Mouse (Mus musculus) lung, embryonic 15.5 days (tissue): ENCODE measurements at regions not wholly inside any gene's neighbourhood (a gene's known extent, or its start where the extent isn't known, plus 50 kb on each side); places are given as distances from the start of the nearest gene placed in this dataset.

ENCODE experiments used
- ATAC-seq: fragments of 200-750 bp; cut with Nextera tagmentation; 2 replicates; pipeline ENCODE4 v1.8.0; 2017; ENCODE audit warnings: moderate number of reproducible peaks, borderline replicate concordance; ENCODE audit not compliant: low FRiP score, low TSS enrichment; ENCODE audit errors: extremely low read depth
- H3K27ac ChIP-seq: fragments of 300-500 bp; sonication (generic); 2 replicates; pipeline ENCODE4 v1.5.1; 2015; ENCODE audit warnings: moderate library complexity, mild to moderate bottlenecking, inconsistent platforms
- H3K27me3 ChIP-seq: fragments of 300-500 bp; sonication (generic); 2 replicates; pipeline ENCODE4 v1.6.1; 2015; ENCODE audit warnings: inconsistent platforms
- H3K36me3 ChIP-seq: fragments of 300-500 bp; sonication (generic); 2 replicates; pipeline ENCODE4 v1.6.1; 2015; ENCODE audit warnings: inconsistent platforms
- H3K4me1 ChIP-seq: fragments of 300-500 bp; sonication (generic); 2 replicates; pipeline ENCODE4 v1.6.1; 2015; ENCODE audit warnings: inconsistent platforms
- H3K4me2 ChIP-seq: fragments of 300-500 bp; sonication (generic); 2 replicates; pipeline ENCODE4 v1.6.1; 2015; ENCODE audit warnings: inconsistent platforms, mild to moderate bottlenecking, moderate library complexity
- H3K4me3 ChIP-seq: fragments of 300-500 bp; sonication (generic); 2 replicates; pipeline ENCODE4 v1.5.1; 2015; ENCODE audit warnings: mild to moderate bottlenecking, inconsistent platforms
- H3K9ac ChIP-seq: fragments of 300-500 bp; sonication (generic); 2 replicates; pipeline ENCODE4 v1.6.1; 2015; ENCODE audit warnings: inconsistent platforms
- H3K9me3 ChIP-seq: fragments of 300-500 bp; sonication (generic); 2 replicates; pipeline ENCODE4 v1.6.1; 2016; ENCODE audit warnings: inconsistent platforms
- WGBS: fragments of 180-500 bp; shearing (Covaris S2); methylation state at CpG from one replicate; pipeline ENCODE4 v1.1.7; 2015; 5-methylcytosine and 5-hydroxymethylcytosine counted together

- Histone ChIP-seq H3K9ac (no peak overlapping the region), H3K4me2 (no peak overlapping the region), H3K27me3 (no peaks in the 10 kb centered on the region), H3K4me1 (no peaks in the 10 kb centered on the region), H3K9me3 (no peaks in the 10 kb centered on the region), H3K36me3 (no peaks in the 10 kb centered on the region), H3K27ac (no peak overlapping the region), H3K4me3 (no peak overlapping the region)
- 82% methylated on average over 6 of the region's 6 CpGs for WGBS
- ATAC-seq: no peak
Observed at GRCm38 (mm10) chr6:50993952-50994351, 339.7 kb upstream of the Npvf start.

DNA sequence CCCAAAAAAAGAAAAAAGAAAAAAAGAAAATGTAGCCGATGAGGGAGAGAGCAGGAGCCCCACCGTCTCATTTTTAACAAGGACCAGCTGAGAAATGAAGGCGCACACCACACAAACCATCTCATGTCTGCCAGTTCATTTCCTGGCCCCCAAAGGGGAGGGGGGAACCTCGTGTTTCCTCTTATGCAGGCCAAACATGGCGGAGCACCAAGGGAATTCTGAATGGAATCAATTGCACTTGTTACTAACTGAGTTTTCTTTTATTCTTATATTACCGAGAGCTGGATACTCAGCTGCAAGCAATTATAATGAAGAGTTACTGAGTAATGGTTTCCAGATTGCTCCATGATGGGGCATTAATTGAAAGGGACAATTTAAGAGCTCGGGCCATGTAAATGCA, 348.5 kb upstream of the Npvf start:
- Histone ChIP-seq H3K9me3 (no peaks in the 10 kb centered on the region), H3K36me3 (no peaks in the 10 kb centered on the region), H3K4me2 (no peak overlapping the region), H3K4me1 (no peaks in the 10 kb centered on the region), H3K4me3 (no peak overlapping the region), H3K27me3 (no peaks in the 10 kb centered on the region), H3K27ac (no peak overlapping the region), H3K9ac (no peak overlapping the region)
- no peak for ATAC-seq
- WGBS: 52% methylated on average over 7 of the region's 7 CpGs

- no peaks in the 10 kb centered on the region for H3K9me3 ChIP-seq
- no peaks in the 10 kb centered on the region for H3K36me3 ChIP-seq
- H3K9ac ChIP-seq: no peak overlapping the region
- WGBS: 57% methylated on average over 11 of the region's 11 CpGs
- no peaks in the 10 kb centered on the region for H3K4me1 ChIP-seq
- ATAC-seq: no peak
- no peak overlapping the region for H3K27ac ChIP-seq
- H3K4me3 ChIP-seq: no peak overlapping the region
- H3K4me2 ChIP-seq: no peak overlapping the region
- H3K27me3 ChIP-seq: no peaks in the 10 kb centered on the region
Observed at GRCm38 (mm10) chr6:51006074-51006591, 351.9 kb upstream of the Npvf start.

DNA sequence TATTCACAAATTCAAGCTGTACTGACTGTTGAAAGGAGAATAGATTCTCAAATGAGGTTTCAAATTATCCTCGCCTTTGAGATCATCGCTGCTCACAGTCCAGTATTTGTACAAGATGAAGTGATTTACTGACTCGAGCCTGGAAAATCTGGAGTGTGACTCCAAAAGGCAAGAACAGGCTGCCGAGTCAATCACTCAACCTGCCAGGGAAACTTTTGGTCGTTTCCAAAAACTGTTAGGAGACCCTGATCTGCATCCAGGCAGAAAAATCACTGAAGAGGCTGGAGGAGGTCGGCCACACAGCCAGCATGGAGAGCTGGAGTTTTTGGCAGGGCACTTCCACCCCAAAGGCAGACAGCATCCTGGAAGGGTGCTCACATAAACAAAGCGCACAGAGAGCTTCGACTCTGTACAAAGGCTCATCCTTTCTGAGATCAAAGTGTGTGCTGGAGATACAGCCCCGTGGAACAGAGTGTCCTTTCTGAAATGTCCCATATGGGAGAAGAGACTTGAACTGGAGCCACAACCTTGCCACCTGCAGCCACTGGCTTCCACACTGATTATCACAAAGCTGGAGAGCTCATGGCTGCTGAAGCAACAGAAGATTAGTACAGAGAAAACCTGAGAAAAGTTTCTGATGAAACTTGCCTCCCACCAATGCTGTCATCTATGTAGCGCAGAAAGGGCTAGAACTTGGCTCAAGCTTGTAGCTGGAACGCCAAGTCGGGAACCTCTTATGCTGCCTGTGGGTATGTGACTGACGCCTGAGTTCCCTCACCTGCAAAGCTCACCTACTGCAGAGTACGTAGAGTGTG, 355.5 kb upstream of the Npvf start:
- H3K4me1 ChIP-seq: peaks cover 9% of the 10 kb centered on the region
- 46% methylated on average over 14 of the region's 14 CpGs for WGBS
- no peak for ATAC-seq
- H3K4me3 ChIP-seq: no peak overlapping the region
- H3K4me2 ChIP-seq: no peak overlapping the region
- no peaks in the 10 kb centered on the region for H3K36me3 ChIP-seq
- H3K9me3 ChIP-seq: no peaks in the 10 kb centered on the region
- no peak overlapping the region for H3K9ac ChIP-seq
- no peaks in the 10 kb centered on the region for H3K27me3 ChIP-seq
- H3K27ac ChIP-seq: no peak overlapping the region

GRCm38 (mm10) chr6:51010536-51010935, 356.3 kb upstream of the Npvf start:
- Histone ChIP-seq H3K9ac (no peak overlapping the region), H3K9me3 (no peaks in the 10 kb centered on the region), H3K27me3 (no peaks in the 10 kb centered on the region), H3K4me1 (peaks cover 9% of the 10 kb centered on the region), H3K36me3 (no peaks in the 10 kb centered on the region), H3K4me3 (no peak overlapping the region), H3K4me2 (no peak overlapping the region), H3K27ac (no peak overlapping the region)
- WGBS: 77% methylated on average over 1 of the region's 1 CpGs
- ATAC-seq: no peak

GRCm38 (mm10) chr6:51012086-51012830, 358.0 kb upstream of the Npvf start:
- Histone ChIP-seq H3K9me3 (no peaks in the 10 kb centered on the region), H3K4me1 (peaks cover 12% of the 10 kb centered on the region), H3K27ac (no peak overlapping the region), H3K27me3 (no peaks in the 10 kb centered on the region), H3K4me3 (no peak overlapping the region), H3K36me3 (no peaks in the 10 kb centered on the region), H3K4me2 (no peak overlapping the region; the same call in 1 of the 2 replicates), H3K9ac (no peak overlapping the region)
- WGBS: 47% methylated on average over 15 of the region's 15 CpGs
- no peak for ATAC-seq

- WGBS: 68% methylated on average over 2 of the region's 2 CpGs
- ATAC-seq: no peak
Observed at GRCm38 (mm10) chr6:51015735-51016134, 361.5 kb upstream of the Npvf start.

GRCm38 (mm10) chr6:51016441-51017070, 362.3 kb upstream of the Npvf start:
- Histone ChIP-seq H3K4me2 (no peak overlapping the region), H3K9me3 (no peaks in the 10 kb centered on the region), H3K4me3 (no peak overlapping the region), H3K27me3 (no peaks in the 10 kb centered on the region), H3K27ac (no peak overlapping the region), H3K4me1 (peaks cover 12% of the 10 kb centered on the region), H3K36me3 (no peaks in the 10 kb centered on the region), H3K9ac (no peak overlapping the region)
- no peak for ATAC-seq
- 60% methylated on average over 5 of the region's 5 CpGs for WGBS

More at GRCm38 (mm10) chr6:51015735-51016134, 361.5 kb upstream of the Npvf start:
- H3K27me3 ChIP-seq: no peaks in the 10 kb centered on the region
- H3K27ac ChIP-seq: no peak overlapping the region
- H3K9me3 ChIP-seq: no peaks in the 10 kb centered on the region
- H3K4me1 ChIP-seq: peaks cover 12% of the 10 kb centered on the region
- H3K4me2 ChIP-seq: no peak overlapping the region
- no peaks in the 10 kb centered on the region for H3K36me3 ChIP-seq
- H3K9ac ChIP-seq: no peak overlapping the region
- no peak overlapping the region for H3K4me3 ChIP-seq

- no peaks in the 10 kb centered on the region for H3K27me3 ChIP-seq
- H3K4me3 ChIP-seq: no peak overlapping the region
- no peak overlapping the region for H3K4me2 ChIP-seq
- no peaks in the 10 kb centered on the region for H3K36me3 ChIP-seq
- no peak overlapping the region for H3K9ac ChIP-seq
- WGBS: 43% methylated on average over 9 of the region's 9 CpGs
- peak; percentile 55; the same call in 1 of the 2 replicates for ATAC-seq
- H3K4me1 ChIP-seq: peaks cover 5% of the 10 kb centered on the region; the same call in 1 of the 2 replicates
- H3K9me3 ChIP-seq: no peaks in the 10 kb centered on the region
- H3K27ac ChIP-seq: no peak overlapping the region
Observed at GRCm38 (mm10) chr6:51017260-51017999, 363.2 kb upstream of the Npvf start.

DNA sequence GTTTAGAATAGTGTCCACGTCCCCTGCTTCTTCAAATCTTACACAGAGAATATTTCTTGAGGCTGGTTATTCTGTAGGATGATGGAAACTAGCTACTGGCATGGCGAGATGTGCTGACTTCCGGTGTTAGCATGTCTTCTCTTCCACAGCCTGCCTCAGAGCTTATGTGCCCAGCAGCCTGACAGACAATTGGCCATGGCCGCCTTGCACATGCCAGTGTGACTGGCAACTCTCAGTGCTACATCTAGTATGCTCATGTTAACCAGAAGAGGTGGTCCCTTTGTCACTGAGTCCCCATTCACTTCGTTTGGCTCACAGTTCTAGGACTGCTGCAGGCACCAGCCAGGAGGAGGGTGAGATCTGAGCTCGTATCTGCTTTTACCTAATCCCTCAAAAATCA, 367.0 kb upstream of the Npvf start:
- Histone ChIP-seq H3K27me3 (no peaks in the 10 kb centered on the region), H3K4me1 (no peaks in the 10 kb centered on the region), H3K27ac (no peak overlapping the region), H3K4me2 (no peak overlapping the region), H3K9ac (no peak overlapping the region), H3K9me3 (no peaks in the 10 kb centered on the region), H3K4me3 (no peak overlapping the region), H3K36me3 (no peaks in the 10 kb centered on the region)
- 78% methylated on average over 6 of the region's 6 CpGs for WGBS
- ATAC-seq: no peak

GRCm38 (mm10) chr6:51023361-51023760, 369.1 kb upstream of the Npvf start:
- Histone ChIP-seq H3K27me3 (no peaks in the 10 kb centered on the region), H3K4me1 (no peaks in the 10 kb centered on the region), H3K4me3 (no peak overlapping the region), H3K36me3 (no peaks in the 10 kb centered on the region), H3K4me2 (no peak overlapping the region), H3K27ac (no peak overlapping the region), H3K9me3 (no peaks in the 10 kb centered on the region), H3K9ac (no peak overlapping the region)
- ATAC-seq: no peak
- 90% methylated on average over 6 of the region's 6 CpGs for WGBS
